Mouse (Mus musculus) spleen, adult 2 months (tissue): ENCODE measurements around the gene Lect2.

ENCODE experiments used
- CTCF ChIP-seq: fragments of 200-500 bp; IDR thresholded peaks from 2 replicates; pipeline ENCODE4 v1.5.1; 2011; ENCODE audit warnings: mild to moderate bottlenecking, inconsistent platforms; ENCODE audit not compliant: insufficient read depth, insufficient read length, insufficient replicate concordance; ENCODE audit errors: extremely low read depth
- POLR2A ChIP-seq: fragments of 200-500 bp; IDR thresholded peaks from 2 replicates; pipeline ENCODE4 v1.6.1; 2011; ENCODE audit warnings: low read depth, low read length, inconsistent platforms

- TF ChIP-seq CTCF = no peak
- TF ChIP-seq POLR2A = no peak
These were observed 2.3 kb upstream of the Lect2 start for GRCm38 (mm10) chr13:56550574-56550973.
